Mouse (Mus musculus): Measurements from ENCODE around the gene Gpr27. TPM values are rescaled to one million over a fixed set of nuclear protein-coding genes. Genes with fewer than 3 reads are reported as not detected.

Gpr27 gene
- polyA plus RNA-seq (2016; fragmentation: Nextera tagmentation; extraction: Ambion mirVana) = 4.5 and 6.7 TPM in 2 replicates

DNA sequence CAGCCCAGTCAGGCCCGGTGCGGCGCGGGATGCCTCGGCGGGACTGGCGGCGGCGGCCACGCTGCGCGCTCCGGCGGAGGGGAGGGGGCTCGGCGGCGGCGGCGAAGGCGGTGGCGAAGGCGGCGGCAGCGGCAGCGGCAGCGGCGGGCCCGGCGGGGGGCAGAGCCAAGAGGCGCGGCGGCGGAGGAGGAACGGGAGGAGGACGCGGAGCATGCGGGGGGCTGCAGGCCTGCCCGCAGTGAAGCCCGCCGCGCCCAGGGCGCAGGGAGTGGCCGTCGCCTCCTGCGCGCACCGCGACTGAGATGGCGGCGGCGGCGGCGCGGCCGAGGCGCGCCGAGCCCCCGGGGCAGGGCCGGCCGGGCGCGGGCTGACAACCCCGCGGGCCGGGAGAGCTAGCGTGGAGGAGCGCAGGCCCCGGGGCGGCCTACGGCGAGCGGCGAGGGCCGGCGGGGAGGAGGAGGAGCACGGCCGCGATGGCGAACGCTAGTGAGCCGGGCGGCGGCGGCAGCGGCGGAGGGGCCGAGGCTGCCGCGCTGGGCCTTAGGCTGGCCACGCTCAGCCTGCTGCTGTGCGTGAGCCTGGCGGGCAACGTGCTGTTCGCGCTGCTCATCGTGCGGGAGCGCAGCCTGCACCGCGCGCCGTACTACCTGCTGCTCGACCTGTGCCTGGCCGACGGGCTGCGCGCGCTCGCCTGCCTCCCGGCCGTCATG lies at the start of gene Gpr27:
TSS of gene Gpr27 (plus strand) at position 474 of the 710 bp plus-strand sequence.
- ATAC-seq (ENCODE audit: insufficient number of reproducible peaks, insufficient read depth, low FRiP score, low TSS enrichment, low read depth) = peak; percentile 70; the same call in 1 of the 2 replicates
- Histone ChIP-seq H3K9me3 (no peaks in the 10 kb centered on the region), H3K9ac (replicated peaks) (peak within 1 kb of the TSS; percentile 90), H3K36me3 (no peaks in the 10 kb centered on the region), H3K4me1 (replicated peaks) (peaks cover 17% of the 10 kb centered on the region), H3K27me3 (peaks cover 78% of the 10 kb centered on the region), H3K4me2 (peak within 1 kb of the TSS; percentile 94), H3K4me3 (replicated peaks) (peak within 1 kb of the TSS; percentile 85), H3K27ac (peak within 1 kb of the TSS; percentile 53; the same call in 1 of the 2 replicates)
- under 1% methylated on average over 97 of the region's 112 CpGs for WGBS

DNA sequence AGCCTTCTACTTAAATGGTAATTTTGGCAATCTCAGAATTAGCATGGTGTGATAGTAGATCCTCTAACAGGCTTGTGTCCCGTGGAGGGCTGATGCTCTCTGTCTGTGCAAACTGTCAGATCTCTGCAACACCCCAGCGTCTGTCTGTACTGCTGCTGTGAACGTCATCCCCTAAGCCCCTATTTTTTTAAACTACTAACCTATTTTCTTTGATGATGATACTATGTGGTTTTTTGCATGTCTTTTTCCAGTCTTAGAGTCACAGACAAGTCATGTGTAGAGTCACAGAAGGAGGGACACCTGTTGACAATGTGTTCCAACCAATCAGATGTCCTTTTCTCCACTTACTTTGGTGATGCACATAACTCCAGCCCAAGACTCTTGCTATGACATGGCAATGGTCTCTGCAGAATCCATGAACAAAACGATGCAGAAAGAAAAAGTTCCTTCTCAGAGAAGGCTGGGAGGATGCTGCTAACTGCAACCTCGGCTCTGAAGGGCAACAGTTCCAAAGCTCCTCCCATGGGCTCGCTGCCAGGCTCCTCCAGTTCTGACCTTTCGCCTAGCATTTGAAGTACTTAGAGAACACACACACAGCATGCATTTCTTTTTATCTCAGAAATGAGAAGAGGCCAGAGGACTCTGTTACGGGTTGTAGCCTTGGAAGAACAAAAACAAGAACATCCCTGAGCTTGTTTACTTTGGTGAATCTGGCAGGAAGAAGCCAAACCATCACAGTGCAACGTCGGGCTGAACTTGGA lies 48.9 kb upstream of the Gpr27 start:
- WGBS = 69% methylated on average over 10 of the region's 10 CpGs
- Histone ChIP-seq H3K4me3 (replicated peaks) (no peak overlapping the region), H3K27ac (no peak overlapping the region), H3K4me2 (no peak overlapping the region), H3K27me3 (no peaks in the 10 kb centered on the region), H3K36me3 (peaks cover 31% of the 10 kb centered on the region), H3K4me1 (replicated peaks) (peaks cover 13% of the 10 kb centered on the region), H3K9ac (replicated peaks) (no peak overlapping the region), H3K9me3 (0 out of 2 replicates have a peak, but pooled peaks cover 6% of the 10 kb centered on the region)
- ATAC-seq (ENCODE audit: insufficient number of reproducible peaks, insufficient read depth, low FRiP score, low TSS enrichment, low read depth) = no peak

DNA sequence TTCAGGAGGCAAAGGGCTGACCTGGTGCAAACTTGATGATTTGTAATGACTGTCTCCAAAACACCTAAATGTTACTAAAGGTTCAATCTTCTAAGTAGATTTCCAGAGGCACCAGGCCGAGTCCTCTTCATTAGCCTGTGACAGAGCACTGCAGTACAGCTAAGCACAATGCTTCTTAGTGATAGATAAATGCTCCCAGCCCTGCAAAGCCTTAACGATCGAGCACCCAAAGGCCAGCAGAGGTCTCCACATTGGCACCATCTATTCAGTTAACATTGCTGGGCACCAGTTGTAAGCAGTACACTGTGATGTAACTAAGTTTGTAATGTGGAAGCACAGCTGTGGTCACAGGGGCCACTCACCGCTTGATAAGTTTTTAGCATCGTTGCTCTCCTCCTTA lies 48.1 kb upstream of the Gpr27 start:
- no peak overlapping the region for H3K4me2 ChIP-seq
- 82% methylated on average over 5 of the region's 5 CpGs for WGBS
- H3K36me3 ChIP-seq = peaks cover 25% of the 10 kb centered on the region
- no peak overlapping the region for H3K27ac ChIP-seq
- no peak overlapping the region for H3K4me3 ChIP-seq (replicated peaks)
- 0 out of 2 replicates have a peak, but pooled peaks cover 6% of the 10 kb centered on the region for H3K9me3 ChIP-seq
- H3K9ac ChIP-seq (replicated peaks) = no peak overlapping the region
- H3K27me3 ChIP-seq = no peaks in the 10 kb centered on the region
- no peak for ATAC-seq (ENCODE audit: insufficient number of reproducible peaks, insufficient read depth, low FRiP score, low TSS enrichment, low read depth)
- H3K4me1 ChIP-seq (replicated peaks) = peaks cover 18% of the 10 kb centered on the region

DNA sequence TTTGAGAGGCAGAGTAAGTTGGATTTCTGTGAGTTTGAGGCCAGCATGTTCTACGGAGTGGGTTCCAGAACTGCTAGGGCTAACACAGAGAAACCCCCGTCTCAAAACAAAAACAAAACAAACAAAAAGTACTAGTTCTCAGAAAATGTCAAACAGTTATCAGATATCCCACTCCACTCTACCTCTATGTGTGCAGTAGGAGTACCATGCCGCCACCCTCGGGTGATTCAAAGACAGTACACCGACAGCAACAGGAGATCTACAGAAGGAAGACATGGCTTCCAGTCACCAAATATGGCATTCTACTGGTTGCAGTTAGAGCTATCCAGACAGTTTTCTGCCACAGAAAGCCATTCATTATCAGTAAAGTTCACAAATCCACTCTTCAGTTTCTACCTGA lies 47.6 kb upstream of the Gpr27 start:
- no peaks in the 10 kb centered on the region for H3K27me3 ChIP-seq
- peaks cover 23% of the 10 kb centered on the region for H3K4me1 ChIP-seq (replicated peaks)
- 0 out of 2 replicates have a peak, but pooled peaks cover 6% of the 10 kb centered on the region for H3K9me3 ChIP-seq
- H3K36me3 ChIP-seq = peaks cover 20% of the 10 kb centered on the region
- no peak overlapping the region for H3K4me3 ChIP-seq (replicated peaks)
- no peak overlapping the region for H3K27ac ChIP-seq
- ATAC-seq (ENCODE audit: insufficient number of reproducible peaks, insufficient read depth, low FRiP score, low TSS enrichment, low read depth) = no peak
- H3K4me2 ChIP-seq = no peak overlapping the region
- H3K9ac ChIP-seq (replicated peaks) = no peak overlapping the region
- WGBS = 85% methylated on average over 5 of the region's 5 CpGs

DNA sequence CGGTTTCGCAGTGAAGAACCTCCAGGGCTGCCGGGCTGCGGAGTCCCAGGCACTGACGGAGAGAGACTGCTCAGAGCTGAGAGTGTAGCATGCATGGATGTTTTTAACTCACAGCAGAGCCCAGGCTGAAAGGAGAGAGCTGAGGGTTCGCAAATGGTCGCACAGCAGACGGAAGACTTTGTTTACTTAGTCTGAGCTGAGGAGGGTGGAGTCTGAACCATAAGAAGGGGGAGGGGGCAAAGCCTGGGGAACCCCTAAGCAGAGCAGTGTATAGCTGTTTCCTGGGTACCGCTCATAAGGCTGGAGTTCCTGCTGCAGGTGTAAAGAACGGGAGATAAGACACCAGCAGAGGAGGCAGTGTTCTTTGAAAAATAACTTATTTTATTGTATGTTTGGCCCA lies 46.1 kb upstream of the Gpr27 start:
- Histone ChIP-seq H3K9ac (replicated peaks) (no peak overlapping the region), H3K27ac (no peak overlapping the region), H3K36me3 (peaks cover 22% of the 10 kb centered on the region), H3K9me3 (0 out of 2 replicates have a peak, but pooled peaks cover 6% of the 10 kb centered on the region), H3K4me2 (no peak overlapping the region), H3K27me3 (no peaks in the 10 kb centered on the region), H3K4me1 (replicated peaks) (peaks cover 26% of the 10 kb centered on the region), H3K4me3 (replicated peaks) (no peak overlapping the region)
- WGBS = 56% methylated on average over 10 of the region's 10 CpGs
- ATAC-seq (ENCODE audit: insufficient number of reproducible peaks, insufficient read depth, low FRiP score, low TSS enrichment, low read depth) = no peak

DNA sequence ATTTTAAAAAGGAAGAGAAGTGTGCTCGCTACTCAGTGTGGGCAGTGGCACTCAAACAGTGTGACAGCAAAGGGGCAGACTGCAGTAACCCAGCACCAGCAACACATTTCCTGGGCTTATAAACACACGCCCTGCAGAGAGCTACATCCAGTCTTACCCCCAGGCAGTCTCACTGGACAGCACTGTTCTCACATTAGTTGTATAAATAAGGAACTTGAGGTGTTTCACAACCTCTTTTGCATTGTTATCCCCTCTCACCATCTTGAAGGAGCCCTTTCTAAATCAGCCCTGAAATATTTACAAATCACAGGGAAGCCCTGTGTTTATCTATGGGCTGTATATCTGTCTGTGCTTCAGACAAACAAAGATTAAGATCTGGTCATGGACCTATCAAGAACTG lies 43.2 kb upstream of the Gpr27 start:
- no peak overlapping the region for H3K4me3 ChIP-seq (replicated peaks)
- H3K4me1 ChIP-seq (replicated peaks) = peaks cover 31% of the 10 kb centered on the region
- peak overlapping the region; percentile 35; the same call in 1 of the 2 replicates for H3K27ac ChIP-seq
- H3K36me3 ChIP-seq = peaks cover 15% of the 10 kb centered on the region
- H3K9me3 ChIP-seq = 0 out of 2 replicates have a peak, but pooled peaks cover 6% of the 10 kb centered on the region
- WGBS = 30% methylated on average over 2 of the region's 2 CpGs
- no peak overlapping the region for H3K4me2 ChIP-seq
- no peaks in the 10 kb centered on the region for H3K27me3 ChIP-seq
- H3K9ac ChIP-seq (replicated peaks) = no peak overlapping the region
- no peak for ATAC-seq (ENCODE audit: insufficient number of reproducible peaks, insufficient read depth, low FRiP score, low TSS enrichment, low read depth)

DNA sequence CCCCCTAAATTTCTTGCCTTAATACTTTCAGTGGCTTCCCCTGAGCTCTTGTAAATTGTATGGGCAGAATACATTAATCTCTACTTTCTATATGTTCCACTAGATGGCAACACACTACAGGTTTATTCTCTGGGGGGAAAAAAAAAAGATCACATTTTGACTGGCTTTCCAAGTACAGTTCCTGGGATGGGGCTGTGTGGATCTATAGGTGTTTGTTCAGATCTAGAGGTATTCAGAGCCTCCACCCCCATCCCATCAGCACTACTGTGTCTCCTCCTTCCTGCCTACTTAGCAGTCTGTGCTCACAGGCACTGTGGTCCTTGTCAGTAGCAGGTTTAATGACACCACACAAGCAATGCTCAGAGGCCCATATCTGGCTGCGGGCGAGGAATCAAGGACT lies 40.1 kb upstream of the Gpr27 start:
- WGBS = 85% methylated on average over 2 of the region's 2 CpGs
- Histone ChIP-seq H3K4me2 (no peak overlapping the region), H3K4me3 (replicated peaks) (no peak overlapping the region), H3K9ac (replicated peaks) (no peak overlapping the region), H3K36me3 (peaks cover 3% of the 10 kb centered on the region; the same call in 1 of the 2 replicates), H3K9me3 (no peaks in the 10 kb centered on the region), H3K27me3 (no peaks in the 10 kb centered on the region), H3K27ac (no peak overlapping the region), H3K4me1 (replicated peaks) (peaks cover 41% of the 10 kb centered on the region)
- no peak for ATAC-seq (ENCODE audit: insufficient number of reproducible peaks, insufficient read depth, low FRiP score, low TSS enrichment, low read depth)

DNA sequence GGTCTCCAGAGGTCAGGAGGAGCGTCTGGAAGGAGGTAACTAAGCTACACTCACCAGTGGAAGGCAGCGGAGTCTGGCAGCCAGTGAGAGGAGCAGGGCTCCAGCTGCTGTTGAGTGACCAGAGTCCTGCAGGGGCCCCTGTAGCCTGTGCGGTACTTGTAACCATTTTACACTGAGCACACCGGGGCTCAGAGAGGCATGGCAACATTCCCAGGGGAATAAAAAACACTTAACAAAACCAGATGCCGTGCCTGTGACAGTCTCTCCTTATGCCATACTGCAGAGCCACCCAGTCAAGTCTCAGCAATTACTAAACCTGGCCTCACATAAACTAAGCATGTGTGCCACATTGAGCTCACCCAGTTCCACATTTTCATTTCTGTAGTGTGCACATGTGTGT lies 38.1 kb upstream of the Gpr27 start:
- H3K4me2 ChIP-seq = no peak overlapping the region
- no peak overlapping the region for H3K4me3 ChIP-seq (replicated peaks)
- WGBS = 16% methylated on average over 5 of the region's 5 CpGs
- no peaks in the 10 kb centered on the region for H3K27me3 ChIP-seq
- no peaks in the 10 kb centered on the region for H3K9me3 ChIP-seq
- 0 out of 2 replicates have a peak, but pooled peaks have one; percentile 37 for ATAC-seq (ENCODE audit: insufficient number of reproducible peaks, insufficient read depth, low FRiP score, low TSS enrichment, low read depth)
- H3K36me3 ChIP-seq = peaks cover 3% of the 10 kb centered on the region; the same call in 1 of the 2 replicates
- peak overlapping the region; percentile 1; the same call in 1 of the 2 replicates for H3K27ac ChIP-seq
- H3K4me1 ChIP-seq (replicated peaks) = peaks cover 33% of the 10 kb centered on the region
- no peak overlapping the region for H3K9ac ChIP-seq (replicated peaks)

DNA sequence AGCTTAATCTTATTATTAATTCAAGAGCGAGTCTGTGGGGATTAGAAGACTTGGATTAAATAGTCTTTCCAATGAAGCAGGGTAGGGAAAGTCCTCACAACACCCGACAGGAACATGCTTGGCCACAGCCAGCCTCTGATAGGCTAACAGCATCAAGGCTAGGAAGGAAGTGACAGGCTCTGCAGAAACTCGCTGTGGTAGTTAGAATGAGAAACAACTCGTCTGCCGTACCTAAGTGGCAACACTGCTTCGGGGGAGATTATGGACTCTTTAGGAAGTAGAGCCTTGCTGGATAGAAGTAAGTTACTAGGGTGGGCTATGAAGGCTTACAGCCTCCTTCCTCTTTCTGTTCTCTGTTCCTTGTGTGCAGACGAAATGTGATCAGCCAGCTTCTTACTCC lies 37.0 kb upstream of the Gpr27 start:
- 47% methylated on average over 7 of the region's 7 CpGs for WGBS
- no peak for ATAC-seq (ENCODE audit: insufficient number of reproducible peaks, insufficient read depth, low FRiP score, low TSS enrichment, low read depth)
- no peak overlapping the region for H3K4me2 ChIP-seq
- H3K36me3 ChIP-seq = peaks cover under 1% of the 10 kb centered on the region; the same call in 1 of the 2 replicates
- H3K4me3 ChIP-seq (replicated peaks) = no peak overlapping the region
- H3K27me3 ChIP-seq = no peaks in the 10 kb centered on the region
- no peak overlapping the region for H3K27ac ChIP-seq
- H3K4me1 ChIP-seq (replicated peaks) = peaks cover 25% of the 10 kb centered on the region
- no peak overlapping the region for H3K9ac ChIP-seq (replicated peaks)
- no peaks in the 10 kb centered on the region for H3K9me3 ChIP-seq

DNA sequence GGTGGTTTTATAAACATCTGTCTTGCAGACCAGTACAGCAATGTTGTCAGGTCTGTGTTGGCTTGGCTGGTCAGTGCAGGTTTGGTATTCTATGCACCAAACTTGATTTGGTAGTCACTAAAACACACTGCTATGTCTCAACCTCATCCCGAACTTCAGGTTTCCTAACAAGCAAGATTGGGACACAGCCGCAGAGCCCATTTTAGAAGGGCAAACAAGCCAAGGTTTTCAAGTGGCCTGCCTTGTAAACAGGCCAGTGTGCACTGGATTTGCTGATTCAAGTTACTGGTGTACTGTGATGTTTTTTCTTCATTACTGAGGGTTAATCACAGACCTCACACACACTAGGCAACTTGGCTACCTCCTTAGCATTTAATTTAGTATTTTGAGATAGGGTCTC lies 36.4 kb upstream of the Gpr27 start:
- 78% methylated on average over 2 of the region's 2 CpGs for WGBS
- H3K4me2 ChIP-seq = no peak overlapping the region
- ATAC-seq (ENCODE audit: insufficient number of reproducible peaks, insufficient read depth, low FRiP score, low TSS enrichment, low read depth) = no peak
- no peak overlapping the region for H3K9ac ChIP-seq (replicated peaks)
- no peaks in the 10 kb centered on the region for H3K9me3 ChIP-seq
- H3K27ac ChIP-seq = no peak overlapping the region
- H3K4me3 ChIP-seq (replicated peaks) = no peak overlapping the region
- no peaks in the 10 kb centered on the region for H3K27me3 ChIP-seq
- no peaks in the 10 kb centered on the region for H3K36me3 ChIP-seq
- H3K4me1 ChIP-seq (replicated peaks) = peaks cover 25% of the 10 kb centered on the region

DNA sequence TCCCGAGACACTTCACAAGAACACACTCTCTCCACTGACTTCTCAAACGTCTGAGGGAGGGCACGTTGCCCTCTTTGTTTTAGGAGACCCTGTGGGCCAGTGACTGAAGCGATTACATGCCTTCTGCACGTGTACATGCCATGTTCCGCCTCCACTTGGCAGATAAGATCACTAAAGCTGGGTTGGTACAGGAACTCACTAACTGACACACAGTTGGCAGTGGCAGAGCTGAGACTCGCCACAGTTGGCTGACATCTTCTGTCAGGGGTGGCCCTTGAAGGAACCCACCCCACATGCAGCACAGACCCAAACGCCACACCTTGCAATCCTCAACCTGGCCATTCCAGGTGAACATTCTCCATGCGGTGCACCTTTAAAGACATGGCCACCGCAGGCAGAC lies 33.9 kb upstream of the Gpr27 start:
- no peak for ATAC-seq (ENCODE audit: insufficient number of reproducible peaks, insufficient read depth, low FRiP score, low TSS enrichment, low read depth)
- H3K27ac ChIP-seq = no peak overlapping the region

More for the DNA sequence above, 33.9 kb upstream of the Gpr27 start:
- no peak overlapping the region for H3K9ac ChIP-seq (replicated peaks)
- no peaks in the 10 kb centered on the region for H3K9me3 ChIP-seq
- H3K4me1 ChIP-seq (replicated peaks) = peaks cover 25% of the 10 kb centered on the region
- 85% methylated on average over 10 of the region's 10 CpGs for WGBS
- H3K4me2 ChIP-seq = no peak overlapping the region
- H3K4me3 ChIP-seq (replicated peaks) = no peak overlapping the region
- no peaks in the 10 kb centered on the region for H3K27me3 ChIP-seq
- no peaks in the 10 kb centered on the region for H3K36me3 ChIP-seq
